Mouse (Mus musculus) heart, postnatal 10 days (tissue): ENCODE data around the gene Prepl. TPM values are rescaled to one million over a fixed set of nuclear protein-coding genes. Genes with fewer than 3 reads are reported as not detected.

ENCODE experiments used
- DNase-seq, 2 experiments: peaks; one replicate each; pipeline ENCODE4 v3.0.0; 2021
- intact Hi-C: fragments of 180-260 bp; cut with DNase I; formaldehyde crosslinking; loops from one replicate; pipeline ENCODE4 v1.15.1; 2025
- total RNA-seq, 2 experiments: library from RNA; stranded (reverse); gene quantifications; 2 replicates each; pipeline ENCODE4 v1.2.3; 2021

Prepl gene
- 100 to 1,000 TPM; 121 to 129 TPM for total RNA-seq

GRCm38 (mm10) chr17:85090120-85091099 lies at the start of gene Prepl, which contains the start of gene Camkmt:
Gene Prepl, minus strand, starts transcription at chr17:85090241.
Gene Camkmt, plus strand, starts transcription at chr17:85090552.
- peak; percentile 97 to 98 for DNase-seq
- intact Hi-C loops: loop anchor here (5.0 kb wide), 2 partner anchors 133 to 303 kb away; partner anchors contain the start of gene Ppm1b

GRCm38 (mm10) chr17:85138393-85138792 lies 48.4 kb upstream of the Prepl start:
- DNase-seq: no peak
- intact Hi-C loops: no loop called here

GRCm38 (mm10) chr17:85116643-85117042 lies 26.6 kb upstream of the Prepl start:
- intact Hi-C loops: loop anchor here (1.0 to 10.0 kb wide), 5 partner anchors 72 to 948 kb away; no protein-coding TSS in a partner anchor
- peak; percentile 50 to 68 for DNase-seq

- intact Hi-C loops: loop anchor here (10.0 kb wide), 1 partner anchor 951 kb away; no protein-coding TSS in a partner anchor
- DNase-seq: no peak
Measured at GRCm38 (mm10) chr17:85113441-85113840, 23.4 kb upstream of the Prepl start.

GRCm38 (mm10) chr17:85110640-85111039 lies 20.6 kb upstream of the Prepl start:
- intact Hi-C loops: loop anchor here (10.0 kb wide), 1 partner anchor 954 kb away; no protein-coding TSS in a partner anchor
- no peak for DNase-seq

GRCm38 (mm10) chr17:85103310-85103709 lies 13.3 kb upstream of the Prepl start:
- intact Hi-C loops: no loop called here
- no peak for DNase-seq

GRCm38 (mm10) chr17:85101751-85102150 lies 11.7 kb upstream of the Prepl start:
- intact Hi-C loops: no loop called here

GRCm38 (mm10) chr17:85100232-85100631 lies 10.2 kb upstream of the Prepl start:
- DNase-seq: no peak
- intact Hi-C loops: no loop called here

More at GRCm38 (mm10) chr17:85101751-85102150, 11.7 kb upstream of the Prepl start:
- DNase-seq: no peak

- DNase-seq: no peak
Measured at GRCm38 (mm10) chr17:85098677-85099323, 8.8 kb upstream of the Prepl start.

GRCm38 (mm10) chr17:85096396-85096795 lies 6.4 kb upstream of the Prepl start:
- no peak for DNase-seq
- intact Hi-C loops: no loop called here

More at GRCm38 (mm10) chr17:85098677-85099323, 8.8 kb upstream of the Prepl start:
- intact Hi-C loops: no loop called here

GRCm38 (mm10) chr17:85091762-85092161 lies 1.7 kb upstream of the Prepl start:
- DNase-seq: no peak
- intact Hi-C loops: loop anchor here (5.0 kb wide), 2 partner anchors 134 to 304 kb away; partner anchors contain the start of gene Ppm1b

- intact Hi-C loops: loop anchor here (5.0 kb wide), 4 partner anchors 67 to 302 kb away; partner anchors contain the start of gene Ppm1b
- DNase-seq: no peak
Measured at GRCm38 (mm10) chr17:85089621-85090020, 420 bp downstream of the Prepl start.

GRCm38 (mm10) chr17:85089011-85089410 lies 1.0 kb downstream of the Prepl start:
- no peak for DNase-seq
- intact Hi-C loops: loop anchor here (5.0 kb wide), 2 partner anchors 67 to 212 kb away; no protein-coding TSS in a partner anchor

GRCm38 (mm10) chr17:85088401-85088800 lies 1.6 kb downstream of the Prepl start:
- DNase-seq: no peak
- intact Hi-C loops: loop anchor here (5.0 kb wide), 2 partner anchors 66 to 211 kb away; no protein-coding TSS in a partner anchor

GRCm38 (mm10) chr17:85087591-85087990 lies 2.5 kb downstream of the Prepl start:
- peak; percentile 43 to 54 for DNase-seq
- intact Hi-C loops: loop anchor here (5.0 kb wide), 2 partner anchors 65 to 210 kb away; no protein-coding TSS in a partner anchor

- intact Hi-C loops: loop anchor here (5.0 kb wide), 2 partner anchors 64 to 209 kb away; no protein-coding TSS in a partner anchor
Measured at GRCm38 (mm10) chr17:85086501-85086900, 3.5 kb downstream of the Prepl start.

GRCm38 (mm10) chr17:85085335-85085734 lies 4.7 kb downstream of the Prepl start:
- DNase-seq: no peak
- intact Hi-C loops: loop anchor here (5.0 kb wide), 2 partner anchors 63 to 208 kb away; no protein-coding TSS in a partner anchor

More at GRCm38 (mm10) chr17:85086501-85086900, 3.5 kb downstream of the Prepl start:
- DNase-seq: peak in 1 of 2 experiments; percentile 41

- no peak for DNase-seq
- intact Hi-C loops: no loop called here
Measured at GRCm38 (mm10) chr17:85080781-85081180, 9.3 kb downstream of the Prepl start.

- intact Hi-C loops: no loop called here
- no peak for DNase-seq
Measured at GRCm38 (mm10) chr17:85079276-85079675, 10.8 kb downstream of the Prepl start.

- intact Hi-C loops: no loop called here
- DNase-seq: no peak
Measured at GRCm38 (mm10) chr17:85074083-85074482, 16.0 kb downstream of the Prepl start.
